Mouse (Mus musculus): Measurements from ENCODE around the gene Tmem178b.

The Tmem178b gene

DNA sequence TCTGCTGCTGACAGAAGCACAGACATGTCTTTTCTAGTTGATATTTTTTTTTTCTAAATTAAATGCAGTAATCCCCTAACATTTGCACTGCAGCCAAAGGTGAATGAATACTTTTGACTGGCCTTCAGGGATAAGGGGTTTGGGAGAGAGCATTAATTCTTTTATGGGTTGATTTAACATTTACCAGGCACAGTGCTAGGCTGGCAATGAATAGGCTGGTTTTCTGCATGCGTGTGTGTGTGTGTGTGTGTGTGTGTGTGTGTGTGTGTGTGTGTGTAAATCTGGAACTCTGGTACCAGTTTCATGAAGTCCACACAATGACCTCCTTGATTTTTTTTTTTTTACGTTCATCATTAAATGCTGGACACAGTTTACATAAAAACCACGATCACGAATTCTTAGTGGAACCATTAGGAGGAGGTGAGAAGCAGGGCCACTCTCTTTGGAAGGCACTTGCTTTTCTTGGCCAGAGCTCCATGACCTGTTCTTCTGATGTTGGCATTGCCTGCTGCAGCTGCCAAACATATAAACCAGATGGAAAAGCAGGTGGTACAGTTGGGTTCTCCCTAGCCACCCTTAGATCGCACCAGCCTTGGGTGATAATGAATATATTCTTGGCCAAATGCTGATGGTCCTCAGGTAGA lies 203.7 kb downstream of the Tmem178b start:
- DNase-seq (ENCODE audit: extremely low read depth, low read depth): no peak

DNA sequence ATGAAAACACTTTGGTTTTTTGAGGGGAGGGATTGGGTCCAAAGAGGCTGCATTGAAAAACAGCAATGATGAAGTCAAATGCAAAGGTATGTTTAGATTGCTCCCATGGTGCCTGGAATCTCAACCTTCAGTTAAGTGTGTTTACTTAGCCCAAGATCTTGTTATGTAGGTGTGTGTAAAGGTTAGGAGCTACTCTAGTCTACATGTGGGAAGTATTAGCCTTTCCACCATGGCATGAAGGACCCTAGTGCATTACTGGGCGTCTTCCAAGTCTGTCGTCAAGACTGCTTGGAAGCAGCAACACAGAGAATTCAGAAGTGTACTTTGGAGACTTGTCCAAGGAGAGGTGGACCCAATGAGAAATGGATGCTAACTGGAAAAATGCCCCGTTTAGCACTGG lies 205.3 kb downstream of the Tmem178b start:
- no peak for DNase-seq (ENCODE audit: extremely low read depth, low read depth)

DNA sequence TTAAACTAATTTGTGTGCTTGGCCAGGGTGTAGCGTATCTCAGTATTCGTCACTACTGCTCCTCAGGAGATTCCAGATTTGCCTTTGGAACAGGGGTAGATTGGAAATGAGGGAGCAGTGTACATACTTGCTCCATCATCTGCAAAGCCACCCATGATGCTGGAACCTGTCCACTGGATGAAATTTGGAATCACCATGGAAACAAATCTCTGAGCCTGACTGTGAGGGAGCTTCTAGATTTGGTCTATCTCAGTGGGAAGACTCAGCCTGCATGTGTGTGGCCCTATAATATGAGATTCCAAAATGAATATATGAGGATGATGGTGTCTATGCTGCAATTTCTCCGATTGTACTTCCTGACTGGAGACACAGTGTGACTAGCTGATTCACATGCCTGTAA lies 210.7 kb downstream of the Tmem178b start:
- DNase-seq (ENCODE audit: extremely low read depth, low read depth): no peak

DNA sequence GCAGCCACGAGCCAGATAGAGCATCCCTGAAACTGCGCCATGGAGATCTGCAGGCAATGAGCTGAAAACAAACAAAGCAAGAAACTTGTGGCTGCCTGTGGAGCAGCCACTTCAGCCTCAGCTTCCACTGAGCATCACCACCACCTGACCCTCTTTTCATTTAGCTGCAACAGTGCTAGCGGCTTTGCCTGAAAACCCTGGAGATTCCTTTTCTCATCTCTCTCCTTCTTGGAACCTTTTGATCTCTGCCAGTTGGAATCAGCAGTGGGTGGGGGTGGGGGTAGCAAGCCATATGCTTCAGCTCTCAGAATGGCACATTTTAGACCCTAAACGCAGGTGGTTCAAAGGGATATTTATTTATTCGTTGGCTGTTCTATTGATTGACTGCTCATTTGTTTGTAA lies 218.2 kb downstream of the Tmem178b start:
- no peak for DNase-seq (ENCODE audit: extremely low read depth, low read depth)

DNA sequence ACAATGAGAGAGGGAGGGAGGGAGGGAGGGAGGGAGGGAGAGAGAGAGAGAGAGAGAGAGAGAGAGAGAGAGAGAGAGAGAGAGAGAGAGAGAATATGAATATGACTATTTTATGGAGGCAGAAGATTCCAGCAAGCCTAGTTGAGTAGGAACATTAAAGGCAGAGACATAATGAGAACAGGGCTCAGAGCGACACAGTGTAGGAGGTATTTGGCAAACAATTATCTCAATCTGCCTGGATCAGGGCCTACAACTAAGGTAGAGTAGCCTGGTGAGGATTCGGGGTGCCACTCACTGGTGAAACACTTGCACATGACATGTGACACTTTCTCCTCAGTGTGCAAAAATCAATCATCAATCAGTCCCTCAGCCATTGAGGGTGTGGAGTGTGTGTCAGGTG lies 225.4 kb downstream of the Tmem178b start:
- DNase-seq (ENCODE audit: extremely low read depth, low read depth): no peak

DNA sequence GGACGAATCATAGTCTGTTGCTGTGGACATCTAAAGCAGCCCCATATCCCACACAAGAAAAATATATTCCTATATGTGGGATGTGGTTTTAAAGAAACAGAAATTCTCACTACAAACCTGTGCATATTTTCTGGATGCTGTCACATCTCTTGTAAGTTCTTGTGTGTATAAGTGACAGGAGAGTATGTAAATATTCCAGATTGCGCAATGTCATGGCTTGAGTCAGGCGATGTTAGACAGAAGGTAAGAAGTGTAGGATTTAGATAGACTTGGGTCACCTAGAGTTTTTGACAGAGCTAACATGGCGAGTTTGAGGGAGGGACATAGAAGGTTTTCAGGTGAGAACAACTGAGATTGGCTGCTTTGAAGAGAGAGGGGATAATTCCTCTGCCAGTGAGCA lies 228.7 kb downstream of the Tmem178b start:
- DNase-seq (ENCODE audit: extremely low read depth, low read depth): no peak

DNA sequence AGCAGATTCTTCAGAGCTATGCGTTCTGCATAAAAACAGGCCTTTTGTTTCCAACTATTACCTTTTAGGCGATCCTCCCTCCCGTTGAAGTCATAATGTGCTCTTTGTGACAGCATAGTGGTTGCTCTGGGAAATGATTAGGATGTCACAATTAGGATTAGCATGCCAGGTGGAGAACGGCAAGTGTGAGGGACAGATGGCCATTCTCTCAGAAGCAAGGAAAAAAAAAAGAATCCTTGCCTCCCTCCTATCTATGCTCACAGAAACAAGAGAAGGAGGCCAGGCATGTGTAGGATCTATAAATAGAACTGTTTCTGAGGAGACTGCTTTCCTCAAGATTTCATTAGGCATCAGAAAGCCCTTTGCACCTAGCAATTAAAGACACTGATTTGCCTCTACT lies 229.8 kb downstream of the Tmem178b start:
- no peak for DNase-seq (ENCODE audit: extremely low read depth, low read depth)

DNA sequence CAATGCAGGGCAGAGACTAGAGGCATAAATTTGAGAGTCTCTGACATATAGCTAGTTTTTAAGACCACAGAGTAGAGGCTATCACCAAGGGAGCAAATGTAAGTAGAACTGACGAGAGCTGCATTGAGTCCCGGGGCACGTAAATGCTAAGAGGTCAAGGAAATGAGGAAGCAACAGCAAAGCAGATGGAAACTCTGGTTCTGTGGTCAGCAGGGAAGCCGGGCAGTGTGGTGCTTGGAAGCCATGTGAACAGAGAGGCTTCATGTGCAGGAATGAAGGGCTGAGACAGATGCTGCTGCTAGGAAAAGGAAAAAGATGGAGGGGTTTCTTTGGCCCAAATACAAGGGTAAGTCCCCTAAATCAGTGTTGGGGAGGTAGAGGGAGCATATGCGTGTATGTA lies 237.0 kb downstream of the Tmem178b start:
- DNase-seq (ENCODE audit: extremely low read depth, low read depth): no peak

DNA sequence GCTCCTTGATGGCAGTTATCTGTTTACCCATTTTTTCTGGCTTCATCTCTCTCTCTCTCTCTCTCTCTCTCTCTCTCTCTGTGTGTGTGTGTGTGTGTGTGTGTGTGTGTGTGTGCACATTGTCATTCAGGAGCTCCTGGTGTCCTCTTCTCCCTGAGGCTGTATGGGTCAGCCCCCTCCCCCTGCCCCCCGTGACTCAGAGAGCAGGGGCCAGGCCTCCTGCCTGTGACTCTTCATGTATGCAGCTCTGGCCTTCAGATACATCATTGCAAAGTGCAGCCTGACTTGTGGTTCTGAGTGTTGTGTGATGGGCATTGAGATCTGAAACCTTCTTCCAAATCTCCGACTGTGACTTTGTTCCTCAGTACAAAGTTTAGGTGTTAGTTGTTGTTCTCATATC lies 237.7 kb downstream of the Tmem178b start:
- DNase-seq (ENCODE audit: extremely low read depth, low read depth): no peak

DNA sequence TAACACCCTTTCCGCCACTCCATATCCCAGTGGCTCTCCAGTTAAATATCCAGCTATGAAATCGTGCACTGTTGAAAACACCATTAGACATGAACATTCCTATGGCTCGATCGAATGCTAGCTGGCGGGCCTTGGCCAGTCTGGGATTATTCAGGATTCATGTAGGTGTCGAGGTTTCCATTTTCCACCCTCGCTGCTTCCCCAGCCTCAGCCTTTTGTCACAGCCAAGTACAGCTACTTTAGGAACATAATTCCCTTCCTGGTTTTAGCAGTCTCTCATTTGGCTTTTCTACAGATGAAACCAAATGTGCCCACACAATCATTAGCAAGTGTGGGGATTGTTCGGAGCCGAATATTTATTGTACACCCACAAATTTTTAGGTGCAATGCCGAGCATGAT lies 239.4 kb downstream of the Tmem178b start:
- no peak for DNase-seq (ENCODE audit: extremely low read depth, low read depth)

DNA sequence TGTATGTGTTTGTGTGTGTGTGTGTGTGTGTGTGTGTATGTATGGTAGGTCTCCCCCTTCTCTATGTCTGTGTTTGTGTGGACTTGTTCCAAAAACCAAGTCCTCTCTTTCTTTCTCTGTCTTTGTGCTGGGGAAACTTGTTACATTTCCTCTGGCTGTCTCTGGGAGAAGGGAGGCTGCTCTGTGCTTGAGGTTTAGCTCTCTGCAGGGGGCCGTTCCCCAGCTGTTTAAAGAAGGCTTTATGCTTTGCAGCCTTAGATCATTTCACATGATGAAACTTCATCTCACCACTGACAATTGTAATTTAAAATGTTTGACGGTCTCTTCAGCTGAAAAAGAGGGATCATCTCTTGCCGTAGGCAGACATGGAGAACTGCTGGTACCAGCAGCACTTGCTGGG lies 243.2 kb downstream of the Tmem178b start:
- no peak for DNase-seq (ENCODE audit: extremely low read depth, low read depth)

DNA sequence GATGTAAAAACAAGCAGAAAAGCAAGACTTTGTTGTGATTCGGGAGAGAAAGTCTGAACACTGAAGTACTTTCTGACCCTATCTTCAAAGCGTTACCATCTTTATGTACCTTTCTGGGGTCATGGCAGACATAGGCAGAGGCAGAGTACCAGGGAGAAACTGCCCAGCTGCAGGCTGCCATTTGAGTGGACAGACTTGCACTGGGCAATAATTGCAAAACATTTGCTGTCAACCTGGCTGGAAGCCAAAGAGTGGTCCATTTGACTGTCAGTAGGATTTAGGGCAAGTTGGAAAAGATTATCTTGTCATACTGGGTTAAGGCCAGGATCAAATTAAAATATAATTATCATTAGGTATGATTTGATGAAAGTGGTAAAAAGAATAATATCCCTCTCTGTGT lies 247.1 kb downstream of the Tmem178b start:
- DNase-seq (ENCODE audit: extremely low read depth, low read depth): no peak

DNA sequence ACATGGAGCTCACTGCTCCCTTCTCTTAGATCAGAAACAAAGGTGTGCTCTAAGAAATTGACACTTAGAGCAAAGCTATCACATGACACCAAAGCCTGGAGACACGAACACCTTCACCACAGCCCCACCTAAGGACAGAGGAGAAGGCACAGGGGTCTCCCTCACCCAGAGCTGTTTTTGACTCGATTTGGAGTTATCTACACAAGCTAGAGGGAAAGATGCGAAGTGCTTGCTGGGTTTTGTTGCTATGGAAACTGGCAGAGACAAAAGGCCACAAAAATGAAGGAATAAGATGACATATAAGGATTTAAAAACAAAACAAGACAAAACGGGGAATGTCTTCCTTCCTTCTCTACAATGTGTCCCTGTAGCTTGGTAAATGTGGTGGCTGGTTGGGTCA lies 248.4 kb downstream of the Tmem178b start:
- no peak for DNase-seq (ENCODE audit: extremely low read depth, low read depth)

DNA sequence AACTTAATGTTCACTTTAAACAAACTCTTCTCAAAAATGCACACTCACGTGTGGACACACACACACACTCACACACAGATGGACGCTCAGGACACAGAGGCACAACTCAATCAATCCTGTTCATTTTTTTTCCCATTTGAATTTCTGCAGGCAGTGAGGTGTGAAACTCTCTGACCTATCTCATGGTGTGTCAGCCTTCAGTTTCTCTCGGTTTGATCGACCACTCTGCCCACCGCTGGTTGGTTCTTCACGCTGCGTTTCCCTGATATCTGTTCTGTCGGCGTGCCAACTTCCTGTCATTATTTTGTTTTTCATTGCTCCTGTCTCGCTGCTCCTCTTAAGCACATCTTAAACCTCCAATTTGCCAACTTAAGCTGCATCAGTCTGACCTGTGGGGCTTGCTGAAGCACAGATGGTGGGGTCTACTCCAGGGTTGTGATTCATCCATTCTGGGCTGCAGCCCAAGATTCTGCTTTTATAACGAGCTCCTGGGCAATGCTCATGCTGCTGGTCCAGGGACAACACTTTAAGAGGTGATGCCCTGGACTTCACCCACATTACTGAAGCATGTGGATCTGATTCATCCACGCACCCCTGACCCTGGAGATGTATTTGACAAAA lies 250.1 kb downstream of the Tmem178b start:
- no peak for DNase-seq (ENCODE audit: extremely low read depth, low read depth)

DNA sequence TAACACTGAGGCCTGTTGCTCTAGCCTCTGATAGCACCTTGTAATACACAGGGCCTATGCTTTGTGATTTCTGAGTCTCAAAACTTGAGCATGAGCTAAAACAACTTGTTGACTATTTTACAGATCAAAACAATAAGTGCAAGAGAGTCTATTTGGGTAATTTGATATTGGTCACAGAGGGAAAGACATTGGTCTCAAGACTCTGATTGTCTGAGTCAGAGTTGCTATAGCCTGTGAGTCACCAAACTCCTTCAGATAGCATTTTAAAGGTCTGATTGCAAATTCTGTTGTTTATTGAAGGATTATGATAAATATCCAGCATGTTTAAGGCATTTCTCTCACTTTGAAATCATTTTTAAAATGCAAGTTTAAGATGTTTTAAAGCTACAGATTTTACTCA lies 250.9 kb downstream of the Tmem178b start:
- DNase-seq (ENCODE audit: extremely low read depth, low read depth): no peak

DNA sequence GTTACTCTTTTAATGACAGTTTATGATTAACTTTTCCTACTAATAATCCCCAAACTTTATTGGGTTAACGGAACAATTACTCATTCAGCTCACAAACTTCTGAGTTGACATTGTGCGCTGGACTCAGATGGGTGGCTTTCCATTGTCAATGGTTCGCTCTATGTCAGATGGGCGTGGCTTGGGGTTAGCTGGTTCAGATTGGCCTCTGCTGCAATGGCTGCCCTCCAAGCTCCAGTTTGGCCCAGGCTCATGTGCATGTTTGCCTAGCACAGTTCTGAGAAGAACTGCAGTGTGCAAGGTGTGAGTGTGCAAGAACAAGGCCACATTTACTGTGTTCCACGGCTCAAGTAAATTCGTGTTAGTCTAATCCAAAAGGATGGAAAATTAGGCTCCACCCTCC lies 255.6 kb downstream of the Tmem178b start:
- no peak for DNase-seq (ENCODE audit: extremely low read depth, low read depth)

DNA sequence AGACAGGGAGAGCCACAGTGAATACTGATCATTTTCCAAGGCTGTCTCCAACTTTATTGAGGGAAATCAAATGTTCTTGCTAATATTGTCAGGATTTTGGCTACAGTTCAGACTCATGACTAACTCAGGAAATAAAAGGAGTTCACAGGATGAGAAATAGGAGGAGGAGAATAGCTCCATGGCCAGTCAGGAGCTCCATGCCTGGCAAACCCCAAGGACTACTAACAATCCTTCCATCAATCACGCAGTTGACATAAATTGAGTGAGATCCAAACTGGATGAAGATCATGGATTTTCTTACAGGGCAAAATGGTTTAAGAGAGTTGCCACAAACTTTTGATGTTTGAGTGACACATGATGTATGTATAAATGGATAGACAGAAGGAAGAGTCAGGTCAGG lies 258.9 kb downstream of the Tmem178b start:
- no peak for DNase-seq (ENCODE audit: extremely low read depth, low read depth)

DNA sequence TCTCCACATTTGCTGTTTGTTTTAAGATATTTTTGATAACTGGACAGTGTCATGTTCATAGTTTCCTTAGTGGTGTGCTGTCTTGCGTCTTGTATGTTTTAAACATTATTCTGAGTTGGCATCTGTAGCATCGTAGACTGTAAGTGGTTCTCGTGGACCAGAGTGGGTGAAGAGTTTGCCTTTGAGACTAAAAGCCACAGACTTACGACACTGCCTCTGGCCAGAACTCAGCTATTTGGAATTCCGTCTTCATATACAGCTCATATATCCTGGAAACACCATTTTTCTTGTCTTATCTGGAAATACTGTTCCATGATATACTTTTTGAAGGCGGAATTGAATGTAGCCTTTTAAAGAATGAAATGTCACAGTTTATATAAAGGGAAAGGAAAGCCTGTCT lies 260.4 kb downstream of the Tmem178b start:
- DNase-seq (ENCODE audit: extremely low read depth, low read depth): no peak

DNA sequence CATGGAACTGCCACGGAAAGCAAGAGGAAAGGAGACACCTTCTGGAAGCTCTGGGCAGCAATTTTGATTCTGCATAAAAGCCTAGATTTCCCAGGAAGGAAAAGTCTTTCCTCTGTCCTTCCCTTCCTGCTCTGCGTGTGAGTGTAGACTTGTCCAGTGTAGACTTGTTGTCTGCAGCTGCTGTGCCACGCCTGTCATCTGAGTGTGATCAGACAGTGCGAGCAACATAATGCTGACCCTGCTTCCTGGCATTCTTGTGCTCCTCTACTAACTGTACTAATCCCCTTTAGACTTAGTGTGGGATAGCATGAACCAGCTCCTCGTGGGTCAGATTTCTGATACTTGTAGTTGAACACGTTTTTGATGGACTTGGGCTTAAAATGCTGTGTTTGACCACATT lies 262.6 kb downstream of the Tmem178b start:
- no peak for DNase-seq (ENCODE audit: extremely low read depth, low read depth)

DNA sequence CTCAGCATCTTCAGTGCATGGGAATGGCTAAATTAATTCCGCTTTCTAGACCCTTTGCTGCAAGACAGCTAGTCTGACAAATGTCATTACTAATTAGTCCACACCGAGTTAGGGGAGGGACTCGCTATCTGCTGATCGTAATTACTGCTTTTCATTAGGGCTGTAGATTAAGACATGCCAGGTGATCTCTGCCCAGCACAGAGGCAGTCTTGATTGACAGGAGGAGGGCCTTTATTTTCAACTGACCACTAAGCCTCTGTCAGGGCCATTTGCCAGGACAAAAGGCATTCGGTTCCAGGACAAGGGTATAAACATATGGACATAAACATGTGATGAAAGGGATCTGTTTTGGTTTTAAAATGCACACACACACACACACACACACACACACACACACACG lies 264.3 kb downstream of the Tmem178b start:
- no peak for DNase-seq (ENCODE audit: extremely low read depth, low read depth)

DNA sequence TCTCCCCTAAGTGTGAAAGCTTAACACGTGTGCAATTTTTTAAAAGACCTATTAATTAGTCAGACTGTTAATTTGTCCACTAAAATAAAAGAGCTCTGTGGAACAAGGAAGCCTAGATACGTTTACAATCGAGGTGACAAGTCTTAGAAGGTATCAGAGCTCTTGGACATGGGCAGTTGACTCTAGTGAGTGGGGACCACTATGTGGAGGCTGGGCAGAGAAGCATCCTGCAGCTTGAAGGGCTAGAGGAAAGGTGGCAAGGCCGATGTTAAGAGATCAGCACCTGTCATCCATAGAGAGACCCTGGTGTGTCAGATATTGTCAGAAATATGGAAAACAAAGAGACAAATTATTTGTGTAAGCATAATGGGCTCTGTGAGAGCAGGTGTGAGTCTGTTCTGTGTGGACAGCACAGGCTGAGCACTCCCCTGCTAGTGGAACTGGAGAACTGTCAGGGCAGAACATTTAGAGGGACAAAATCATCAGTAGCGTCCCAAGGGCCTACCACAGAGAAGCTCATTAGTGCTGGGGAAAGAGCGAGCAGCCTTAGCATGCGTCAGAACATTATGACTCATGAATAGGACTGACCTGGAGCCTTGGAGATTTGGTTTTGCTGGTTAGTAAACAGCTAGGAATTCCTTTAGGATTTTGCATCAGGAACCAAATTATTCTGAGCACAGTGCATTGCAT lies 264.9 kb downstream of the Tmem178b start:
- DNase-seq (ENCODE audit: extremely low read depth, low read depth): no peak

DNA sequence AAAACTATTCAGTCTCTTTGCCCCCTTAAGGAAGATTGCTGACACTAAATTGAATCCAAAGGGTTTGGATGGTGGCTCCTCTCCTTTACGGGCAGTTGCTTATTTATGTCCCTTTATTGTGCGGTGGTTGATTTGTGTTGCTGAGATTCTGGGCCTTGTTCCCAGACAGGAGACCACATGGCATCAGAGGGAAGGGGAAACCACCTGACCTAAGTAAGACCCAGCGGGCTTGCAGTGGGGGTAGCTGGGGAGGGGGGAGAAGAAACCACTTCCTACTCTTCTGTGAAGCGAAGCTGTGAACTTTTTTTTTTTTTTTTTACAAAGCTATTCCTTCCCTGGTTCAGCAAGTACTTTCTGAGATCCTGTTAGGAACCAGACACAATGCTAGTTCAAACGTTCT lies 269.5 kb downstream of the Tmem178b start:
- no peak for DNase-seq (ENCODE audit: extremely low read depth, low read depth)

DNA sequence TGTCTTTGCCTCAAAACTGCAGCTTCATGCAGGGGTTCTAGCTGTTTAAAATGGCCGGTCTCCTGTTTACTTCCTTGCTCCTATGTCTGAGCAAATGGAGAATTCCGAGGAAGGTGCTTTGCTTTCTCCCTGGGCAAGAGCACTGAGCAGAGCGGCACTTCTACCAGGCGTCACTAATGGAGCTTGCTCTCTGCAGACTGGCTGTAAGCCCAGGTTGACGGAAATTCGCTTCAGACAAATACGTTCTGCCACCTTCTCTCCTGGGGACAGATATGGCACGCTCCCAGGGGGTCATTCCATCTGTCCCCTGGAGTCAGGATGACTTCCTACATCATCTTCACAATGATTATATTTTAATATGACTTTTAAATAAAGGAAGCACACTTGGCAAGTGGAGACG lies 271.3 kb downstream of the Tmem178b start:
- no peak for DNase-seq (ENCODE audit: extremely low read depth, low read depth)
